Mouse (Mus musculus): ENCODE measurements around the gene Hyal2. TPM values are rescaled to one million over a fixed set of nuclear protein-coding genes. Genes with fewer than 3 reads are reported as not detected.

Hyal2 gene
- polyA plus RNA-seq, 1 experiment = 34.2 TPM

- H3K4me2 ChIP-seq (ENCODE audit: low read depth) = peak overlapping the region; percentile 98
- no peaks in the 10 kb centered on the region for H3K27me3 ChIP-seq (ENCODE audit: control insufficient read depth, insufficient read depth, insufficient read length)
- H3K4me3 ChIP-seq = peak overlapping the region; percentile 81
- peaks cover 18% of the 10 kb centered on the region for H3K79me2 ChIP-seq (ENCODE audit: control insufficient read depth, insufficient read depth)
- peak overlapping the region; percentile 69 for H3ac ChIP-seq (ENCODE audit: control insufficient read depth, insufficient read length)
- no peaks in the 10 kb centered on the region for H3K36me3 ChIP-seq (ENCODE audit: control insufficient read depth, insufficient read depth)
- no peak for TF ChIP-seq USF1 (IDR thresholded peaks at IDR 0.05; ENCODE audit: low read depth)
- TF ChIP-seq POLR2AphosphoS2 (IDR thresholded peaks at IDR 0.05; ENCODE audit: insufficient read length, low read depth) = peak; percentile 68
- TF ChIP-seq SRF (IDR thresholded peaks at IDR 0.05; ENCODE audit: control insufficient read depth, insufficient read length, low read depth) = no peak
- TF ChIP-seq REST (IDR thresholded peaks at IDR 0.05; ENCODE audit: insufficient read depth, insufficient read length) = no peak
- no peak for TF ChIP-seq TCF3 (IDR thresholded peaks at IDR 0.05; ENCODE audit: insufficient read length, low read depth)
- peak; percentile 73 for TF ChIP-seq POLR2A (IDR thresholded peaks at IDR 0.05; ENCODE audit: insufficient read length, low read depth)
Measured at GRCm38 (mm10) chr9:107568331-107569261, 851 bp downstream of the Hyal2 start.

GRCm38 (mm10) chr9:107569270-107569669 lies 1.5 kb downstream of the Hyal2 start:
- peak overlapping the region; percentile 69 for H3ac ChIP-seq (ENCODE audit: control insufficient read depth, insufficient read length)
- peaks cover 11% of the 10 kb centered on the region for H3K79me2 ChIP-seq (ENCODE audit: control insufficient read depth, insufficient read depth)
- TF ChIP-seq CEBPB (IDR thresholded peaks at IDR 0.05; ENCODE audit: insufficient read depth, poor library complexity, severe bottlenecking) = no peak
- peak; percentile 28 for TF ChIP-seq USF1 (IDR thresholded peaks at IDR 0.05; ENCODE audit: low read depth)
- no peak for TF ChIP-seq TCF12 (IDR thresholded peaks at IDR 0.05; ENCODE audit: insufficient read depth, poor library complexity, severe bottlenecking)
- no peak for TF ChIP-seq POLR2AphosphoS2 (IDR thresholded peaks at IDR 0.05; ENCODE audit: insufficient read length, low read depth)
- H3K4me2 ChIP-seq (ENCODE audit: low read depth) = peak overlapping the region; percentile 98
- H3K27me3 ChIP-seq (ENCODE audit: control insufficient read depth, insufficient read depth, insufficient read length) = no peaks in the 10 kb centered on the region
- peak overlapping the region; percentile 81 for H3K4me3 ChIP-seq
- no peaks in the 10 kb centered on the region for H3K36me3 ChIP-seq (ENCODE audit: control insufficient read depth, insufficient read depth)

- Histone ChIP-seq H3K79me2 (ENCODE audit: control insufficient read depth, insufficient read depth) (peaks cover 11% of the 10 kb centered on the region), H3K4me3 (peak overlapping the region; percentile 81), H3ac (ENCODE audit: control insufficient read depth, insufficient read length) (peak overlapping the region; percentile 69), H3K36me3 (ENCODE audit: control insufficient read depth, insufficient read depth) (no peaks in the 10 kb centered on the region), H3K4me2 (ENCODE audit: low read depth) (peak overlapping the region; percentile 98), H3K27me3 (ENCODE audit: control insufficient read depth, insufficient read depth, insufficient read length) (no peaks in the 10 kb centered on the region)
- no peak for TF ChIP-seq MAX (IDR thresholded peaks at IDR 0.05; ENCODE audit: low read depth)
- TF ChIP-seq MYOD1 (IDR thresholded peaks at IDR 0.05; ENCODE audit: control insufficient read depth in 1 of 3, insufficient read length in 2 of 3, low read depth in 2 of 3) = no peak
- no peak for TF ChIP-seq E2F4 (IDR thresholded peaks at IDR 0.05; ENCODE audit: insufficient read depth)
- no peak for TF ChIP-seq REST (IDR thresholded peaks at IDR 0.05; ENCODE audit: insufficient read depth, insufficient read length)
- no peak for TF ChIP-seq SRF (IDR thresholded peaks at IDR 0.05; ENCODE audit: control insufficient read depth, insufficient read length, low read depth)
- TF ChIP-seq TCF3 (IDR thresholded peaks at IDR 0.05; ENCODE audit: insufficient read length, low read depth) = no peak
- TF ChIP-seq CEBPB (IDR thresholded peaks at IDR 0.05; ENCODE audit: insufficient read depth, poor library complexity, severe bottlenecking) = no peak
Measured at GRCm38 (mm10) chr9:107570016-107570415, 2.3 kb downstream of the Hyal2 start.

GRCm38 (mm10) chr9:107570845-107571244 lies 3.1 kb downstream of the Hyal2 start:
- Histone ChIP-seq H3K79me2 (ENCODE audit: control insufficient read depth, insufficient read depth) (peaks cover 11% of the 10 kb centered on the region), H3K4me3 (no peak overlapping the region)
- TF ChIP-seq REST (IDR thresholded peaks at IDR 0.05; ENCODE audit: insufficient read depth, insufficient read length) = no peak
- no peak for TF ChIP-seq SRF (IDR thresholded peaks at IDR 0.05; ENCODE audit: control insufficient read depth, insufficient read length, low read depth)
- TF ChIP-seq E2F4 (IDR thresholded peaks at IDR 0.05; ENCODE audit: insufficient read depth) = no peak
- TF ChIP-seq MYOG (IDR thresholded peaks at IDR 0.05; ENCODE audit: control insufficient read depth in 1 of 3, insufficient read depth in 1 of 3, insufficient read length in 2 of 3, low read depth in 2 of 3) = no peak
- no peak for TF ChIP-seq USF1 (IDR thresholded peaks at IDR 0.05; ENCODE audit: low read depth)
- no peak for TF ChIP-seq TCF3 (IDR thresholded peaks at IDR 0.05; ENCODE audit: insufficient read length, low read depth)
- no peak for TF ChIP-seq TCF12 (IDR thresholded peaks at IDR 0.05; ENCODE audit: insufficient read depth, poor library complexity, severe bottlenecking)
- TF ChIP-seq POLR2AphosphoS2 (IDR thresholded peaks at IDR 0.05; ENCODE audit: insufficient read length, low read depth) = no peak
- TF ChIP-seq CEBPB (IDR thresholded peaks at IDR 0.05; ENCODE audit: insufficient read depth, poor library complexity, severe bottlenecking) = no peak

GRCm38 (mm10) chr9:107571534-107572326 lies 4.0 kb downstream of the Hyal2 start:
- H3K4me2 ChIP-seq (ENCODE audit: low read depth) = no peak overlapping the region
- H3K36me3 ChIP-seq (ENCODE audit: control insufficient read depth, insufficient read depth) = no peaks in the 10 kb centered on the region
- no peak for TF ChIP-seq E2F4 (IDR thresholded peaks at IDR 0.05; ENCODE audit: insufficient read depth)
- no peak for TF ChIP-seq CEBPB (IDR thresholded peaks at IDR 0.05; ENCODE audit: insufficient read depth, poor library complexity, severe bottlenecking)
- TF ChIP-seq USF1 (IDR thresholded peaks at IDR 0.05; ENCODE audit: low read depth) = no peak
- TF ChIP-seq TCF12 (IDR thresholded peaks at IDR 0.05; ENCODE audit: insufficient read depth, poor library complexity, severe bottlenecking) = no peak
- TF ChIP-seq REST (IDR thresholded peaks at IDR 0.05; ENCODE audit: insufficient read depth, insufficient read length) = no peak
- no peak for TF ChIP-seq POLR2A (IDR thresholded peaks at IDR 0.05; ENCODE audit: insufficient read length, low read depth)
- TF ChIP-seq TCF3 (IDR thresholded peaks at IDR 0.05; ENCODE audit: insufficient read length, low read depth) = no peak
- no peak for TF ChIP-seq MYOD1 (IDR thresholded peaks at IDR 0.05; ENCODE audit: control insufficient read depth in 1 of 3, insufficient read length in 2 of 3, low read depth in 2 of 3)
- no peak for TF ChIP-seq SRF (IDR thresholded peaks at IDR 0.05; ENCODE audit: control insufficient read depth, insufficient read length, low read depth)
- TF ChIP-seq POLR2AphosphoS2 (IDR thresholded peaks at IDR 0.05; ENCODE audit: insufficient read length, low read depth) = no peak
- TF ChIP-seq MYOG (IDR thresholded peaks at IDR 0.05; ENCODE audit: control insufficient read depth in 1 of 3, insufficient read depth in 1 of 3, insufficient read length in 2 of 3, low read depth in 2 of 3) = no peak
- TF ChIP-seq MAX (IDR thresholded peaks at IDR 0.05; ENCODE audit: low read depth) = no peak
- no peaks in the 10 kb centered on the region for H3K27me3 ChIP-seq (ENCODE audit: control insufficient read depth, insufficient read depth, insufficient read length)
- H3K79me2 ChIP-seq (ENCODE audit: control insufficient read depth, insufficient read depth) = peaks cover 11% of the 10 kb centered on the region
- no peak overlapping the region for H3K4me3 ChIP-seq
- H3ac ChIP-seq (ENCODE audit: control insufficient read depth, insufficient read length) = no peak overlapping the region

More at GRCm38 (mm10) chr9:107570845-107571244, 3.1 kb downstream of the Hyal2 start:
- H3K36me3 ChIP-seq (ENCODE audit: control insufficient read depth, insufficient read depth) = no peaks in the 10 kb centered on the region
- H3ac ChIP-seq (ENCODE audit: control insufficient read depth, insufficient read length) = no peak overlapping the region
- H3K4me2 ChIP-seq (ENCODE audit: low read depth) = no peak overlapping the region
- H3K27me3 ChIP-seq (ENCODE audit: control insufficient read depth, insufficient read depth, insufficient read length) = no peaks in the 10 kb centered on the region

Measured in myocyte (in vitro differentiated cells).